Mouse (Mus musculus) spleen, postnatal 4 days (tissue): ENCODE results near the gene Wdr6.

Source experiments
- DNase-seq, 2 experiments: peaks; one replicate each; pipeline ENCODE4 v3.0.0; 2022; ENCODE audit warnings: low spot score in 2 of 2

Gene Wdr6

GRCm38 (mm10) chr9:108573774-108574690 is 4.5 kb downstream of the Wdr6 start:
- peak; percentile 66 to 84 for DNase-seq

DNA sequence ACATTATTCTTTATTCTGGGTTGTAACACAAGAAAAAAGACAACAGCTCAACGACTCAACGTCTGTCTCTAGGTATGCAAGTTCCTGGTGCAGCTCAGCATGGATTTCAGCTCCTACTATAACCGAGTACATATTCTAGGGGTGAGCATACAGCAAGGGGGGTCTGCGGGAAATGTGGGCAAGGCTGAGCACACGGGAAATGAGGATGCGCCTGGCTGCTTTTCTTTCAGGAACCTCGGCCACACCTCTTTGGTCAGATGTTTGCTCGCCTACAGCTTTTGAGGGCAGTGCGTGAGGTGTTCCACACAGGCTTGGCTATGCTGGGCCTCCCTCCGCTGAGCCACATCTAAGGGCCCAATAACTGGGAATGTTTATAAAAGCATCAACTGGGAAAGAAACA is 6.2 kb downstream of the Wdr6 start:
- DNase-seq: no peak

DNA sequence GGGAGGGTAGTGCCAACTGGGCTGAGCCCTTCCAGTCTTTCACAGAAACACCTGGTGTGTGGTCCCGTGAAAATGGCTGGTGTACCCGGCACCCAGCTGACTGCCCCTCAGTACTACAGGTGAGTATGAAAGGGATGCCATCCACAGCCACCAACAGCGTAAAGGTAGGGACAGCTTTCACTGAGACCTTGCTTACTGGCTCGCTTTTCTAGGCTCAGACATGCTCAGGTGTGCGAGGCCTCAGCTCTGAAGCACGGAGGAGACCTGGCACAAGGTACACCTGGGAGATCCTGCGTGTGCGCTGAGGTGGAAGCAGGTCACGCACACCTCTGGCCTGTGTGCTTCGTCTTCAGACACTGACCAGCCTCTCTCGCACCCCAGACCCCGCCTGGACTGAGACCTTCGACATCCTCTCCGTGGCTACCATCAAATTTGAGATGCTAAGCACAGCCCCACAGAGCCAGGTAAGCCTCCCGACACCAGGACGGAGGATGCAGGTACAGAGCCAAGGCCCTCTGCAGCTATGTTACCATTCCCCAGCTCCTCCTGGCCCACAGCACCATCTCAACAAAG is 7.1 kb downstream of the Wdr6 start:
- DNase-seq: no peak

DNA sequence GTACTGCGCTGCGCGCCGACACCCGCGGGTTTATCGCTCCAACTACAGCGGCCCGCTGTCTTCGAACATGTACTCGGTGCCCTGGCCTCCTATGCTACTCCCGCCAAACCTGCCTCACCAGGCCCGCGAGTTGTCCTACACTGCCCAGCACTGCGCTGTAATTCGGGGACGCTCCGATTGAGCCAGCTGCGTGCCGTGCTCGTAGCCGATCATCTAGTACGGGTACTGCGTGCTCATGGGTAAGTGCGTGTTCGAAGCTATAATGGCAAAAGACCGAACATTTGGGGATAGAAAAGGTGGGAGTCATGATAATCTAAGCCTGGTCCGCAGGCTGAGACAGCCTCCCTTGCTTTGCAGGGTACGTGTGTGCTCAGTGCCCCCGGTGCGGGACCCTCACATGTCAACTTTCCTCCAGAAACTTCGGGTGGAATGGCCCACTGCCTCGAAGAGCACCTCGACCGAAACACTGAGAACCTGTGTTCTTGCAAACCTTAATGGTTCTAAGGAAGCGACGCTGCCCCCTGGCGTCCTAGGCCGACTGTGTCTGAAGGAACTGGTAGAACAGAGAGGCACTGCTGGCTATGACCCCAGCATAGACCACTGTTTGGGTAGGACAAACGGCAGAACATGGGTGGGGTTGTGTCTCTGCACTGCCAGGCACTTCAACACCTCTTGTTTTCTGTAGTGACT is 8.2 kb downstream of the Wdr6 start:
- peak; percentile 90 to 94 for DNase-seq

- peak; percentile 87 to 90 for DNase-seq
These were observed 8.9 kb downstream of the Wdr6 start, which contains the start of gene Dalrd3 for GRCm38 (mm10) chr9:108569381-108570206. Gene Dalrd3 (plus strand): TSS chr9:108569886.

GRCm38 (mm10) chr9:108568511-108568921 is 10.0 kb downstream of the Wdr6 start:
- DNase-seq: peak in 1 of 2 experiments; percentile 68

DNA sequence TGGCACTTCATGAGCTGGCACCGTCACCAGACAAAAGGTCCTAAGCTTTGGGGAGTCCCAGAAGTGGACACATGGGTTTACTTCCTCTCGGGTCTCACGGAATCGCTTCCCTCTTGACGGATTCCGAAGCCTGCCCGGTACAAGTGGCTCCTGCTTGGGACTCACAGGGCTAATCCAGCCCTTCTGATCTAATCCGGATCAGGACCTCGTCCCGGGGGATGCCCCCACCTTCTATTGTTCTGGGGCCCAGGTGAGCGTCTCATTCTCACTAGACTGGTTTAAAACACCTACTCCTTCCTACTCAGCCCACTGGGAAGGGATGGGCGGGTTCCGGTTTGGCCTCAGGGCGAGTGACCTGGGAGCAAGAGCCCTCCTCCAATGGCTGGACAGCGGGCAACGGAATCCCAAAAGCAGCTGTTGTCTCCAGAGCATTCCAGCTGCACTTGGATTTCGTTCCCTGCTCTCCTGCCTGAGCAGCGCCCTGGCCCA is 10.6 kb downstream of the Wdr6 start:
- DNase-seq: peak in 1 of 2 experiments; percentile 42

DNA sequence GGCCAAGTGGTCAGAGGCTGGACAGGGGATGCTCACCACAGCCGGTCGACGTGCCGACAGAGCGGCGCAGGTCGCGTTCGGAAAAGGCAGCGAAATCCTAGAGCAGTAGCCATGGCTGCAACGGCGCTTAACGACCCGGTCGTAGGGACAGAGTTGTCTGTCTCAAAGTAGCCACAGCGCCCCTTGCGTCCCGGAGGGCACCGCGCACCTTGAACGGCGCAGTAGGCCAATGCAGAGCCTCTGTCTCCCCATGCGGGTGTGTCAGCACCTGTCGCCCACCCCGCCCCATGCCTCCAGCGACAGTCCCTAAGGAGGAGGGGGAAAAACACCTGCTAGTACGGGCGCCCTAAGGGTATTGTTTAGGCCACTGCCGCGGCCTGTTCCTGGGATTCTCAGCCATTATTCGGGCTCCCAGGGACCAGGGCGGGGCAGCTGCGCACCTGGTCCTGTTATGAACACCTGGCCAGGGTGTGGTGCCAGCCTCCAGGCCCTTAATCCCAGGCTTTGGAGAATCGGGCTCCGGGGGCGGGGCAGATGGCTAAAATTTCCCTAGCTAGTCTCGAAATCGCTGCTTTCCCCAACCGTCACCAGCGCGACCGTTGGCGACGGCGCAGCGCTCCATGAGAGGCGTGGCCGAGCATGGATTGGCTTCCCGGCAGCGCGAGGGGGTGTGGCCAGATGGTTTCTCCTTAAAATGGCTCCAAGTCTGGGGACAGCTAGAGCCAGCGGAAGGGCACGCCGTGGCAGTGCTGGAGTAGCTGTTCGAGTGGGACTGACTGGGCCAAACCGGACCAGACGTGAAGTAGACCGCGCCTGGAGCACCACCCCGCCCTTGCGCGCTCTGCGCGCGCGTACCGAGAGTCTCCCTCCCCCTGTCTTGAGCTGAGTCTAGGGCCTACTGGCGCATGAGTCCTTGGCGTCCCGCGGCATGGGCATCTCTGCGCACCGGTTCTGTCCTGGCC is 11.4 kb downstream of the Wdr6 start, which contains the start of gene Ndufaf3:
Gene Ndufaf3 (minus strand): TSS at position 620 of the 962 bp plus-strand sequence.
- peak; percentile 98 to 99 for DNase-seq

DNA sequence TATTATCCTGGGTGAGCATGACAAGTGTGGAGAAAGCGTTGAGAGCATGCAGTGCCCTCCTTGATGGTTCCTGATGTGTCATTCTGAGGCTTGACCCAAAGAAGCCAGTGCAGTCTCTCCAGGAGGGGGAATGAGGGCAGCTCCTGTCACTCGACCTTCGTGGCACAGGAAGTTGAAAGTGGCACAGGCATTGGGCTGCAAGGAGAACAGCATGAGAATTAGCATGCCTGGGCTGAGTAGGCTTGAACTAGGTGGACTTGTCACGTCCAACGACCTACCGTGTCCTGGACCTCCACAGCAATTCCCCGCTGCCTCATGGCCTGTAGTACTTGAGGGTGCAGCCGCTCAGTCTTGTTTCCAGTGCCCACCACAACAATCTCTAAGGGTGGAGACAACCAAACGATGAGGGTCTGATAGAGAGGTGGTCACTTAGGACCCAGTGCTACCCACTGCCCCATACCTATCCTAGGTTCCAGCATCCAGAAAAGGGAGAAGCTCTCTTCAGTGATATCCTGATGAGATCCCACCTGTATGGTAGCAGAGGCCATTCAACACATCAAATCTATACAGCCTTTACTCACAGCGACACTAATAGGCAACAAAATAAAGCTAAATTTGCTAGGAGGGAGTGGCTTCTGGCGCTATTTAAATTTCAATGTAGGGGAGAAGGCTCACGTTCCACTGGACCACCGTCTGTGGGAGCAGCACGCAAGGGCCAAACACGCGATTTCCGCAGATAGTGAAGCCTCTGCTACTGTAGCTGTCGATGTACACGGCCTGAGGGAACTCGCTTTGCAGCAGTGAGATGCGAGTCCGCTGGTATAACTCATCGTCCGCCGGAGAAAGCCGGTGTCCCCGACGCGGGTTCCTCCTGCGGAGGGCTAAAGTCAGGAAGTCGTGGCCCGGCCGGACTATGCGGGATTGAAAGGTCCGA is 12.4 kb downstream of the Wdr6 start:
- peak in 1 of 2 experiments; percentile 63 for DNase-seq

DNA sequence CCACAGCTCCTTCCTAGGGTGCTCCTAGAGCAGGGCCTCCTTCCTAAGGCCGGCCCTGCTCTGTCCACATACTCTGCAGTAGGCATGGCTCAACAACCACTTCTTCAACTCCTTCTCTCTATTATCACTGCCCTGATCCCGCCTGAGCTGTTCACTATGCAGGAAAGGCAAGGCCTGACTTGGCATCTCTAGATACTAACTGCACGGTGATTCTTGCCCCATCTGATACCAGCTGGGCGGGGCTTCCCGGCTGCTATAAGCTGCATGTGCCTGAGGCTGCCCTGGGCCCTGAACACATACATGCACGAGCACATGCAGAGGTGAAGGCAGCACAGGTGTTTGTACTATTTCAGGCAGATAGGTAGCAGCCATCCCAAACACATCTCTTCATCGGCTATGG is 14.4 kb downstream of the Wdr6 start:
- DNase-seq: no peak

- DNase-seq: no peak
These were observed 14.9 kb downstream of the Wdr6 start for GRCm38 (mm10) chr9:108563671-108564070.

GRCm38 (mm10) chr9:108560227-108560841 is 18.2 kb downstream of the Wdr6 start, which contains the start of gene Impdh2:
Gene Impdh2 (plus strand): TSS chr9:108560286.
- peak; percentile 92 to 94 for DNase-seq

- DNase-seq: no peak
These were observed 19.4 kb downstream of the Wdr6 start for GRCm38 (mm10) chr9:108559169-108559568.

DNA sequence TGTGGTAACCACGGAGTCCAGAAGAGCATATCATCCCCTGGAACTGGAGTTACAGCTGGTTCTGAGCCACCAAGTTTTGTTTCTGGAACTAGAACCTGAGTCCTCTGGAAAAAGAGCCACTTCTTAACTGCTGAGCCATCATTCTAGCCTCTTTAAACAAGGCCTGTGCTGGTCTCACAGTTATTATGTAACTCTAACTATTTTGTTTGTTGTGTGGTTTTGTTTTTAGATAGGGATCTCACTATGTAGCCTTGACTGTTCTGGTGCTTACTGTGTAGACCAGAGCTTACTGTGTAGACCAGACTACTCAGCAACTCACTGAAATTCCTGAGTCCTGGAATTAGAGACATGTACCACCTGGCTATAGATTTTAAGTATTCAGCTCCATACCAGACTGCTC is 31.7 kb downstream of the Wdr6 start:
- DNase-seq: no peak

DNA sequence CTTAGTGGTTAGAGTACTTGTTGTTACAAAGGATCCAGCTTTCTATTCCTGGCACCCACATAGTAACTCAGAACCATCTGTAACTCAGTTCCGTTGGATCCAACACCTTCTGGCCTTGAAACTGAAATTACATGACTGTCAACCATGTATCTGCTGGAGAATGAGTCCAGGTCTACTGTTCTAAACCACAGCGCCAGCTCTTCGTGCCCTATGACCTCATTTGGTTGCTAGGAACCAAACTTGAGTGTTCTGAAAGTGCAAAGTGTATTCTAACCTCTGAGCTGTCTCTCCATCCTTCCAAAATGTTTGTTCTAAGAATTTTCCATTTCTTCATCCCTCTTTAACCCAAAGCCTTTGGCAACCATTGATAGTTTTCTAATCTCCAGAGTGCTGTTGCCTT is 32.6 kb downstream of the Wdr6 start:
- DNase-seq: no peak

- no peak for DNase-seq
These were observed 37.7 kb downstream of the Wdr6 start for GRCm38 (mm10) chr9:108540846-108541245.

- DNase-seq: no peak
These were observed 47.0 kb downstream of the Wdr6 start for GRCm38 (mm10) chr9:108531496-108531895.

GRCm38 (mm10) chr9:108530954-108531353 is 47.6 kb downstream of the Wdr6 start:
- no peak for DNase-seq
